Mouse (Mus musculus): Measurements from ENCODE around the gene Polr2j.

Gene Polr2j

GRCm38 (mm10) chr5:136115891-136116783, at the start of gene Polr2j:
Gene Polr2j, plus strand, starts transcription at chr5:136116631.
- CTCF ChIA-PET, result interaction anchor here (0.6 to 4.1 kb wide), 20 partner anchors 9 to 215 kb away, joined by 3 to 53 read pairs (median 3); partner anchors contain the start of gene Zp3 (in 1 of the 4)
- POLR2A ChIA-PET, result interaction anchor here (0.6 to 4.7 kb wide), 42 partner anchors 9 to 338 kb away, joined by 3 to 39 read pairs (median 4); partner anchors contain the start of genes Mdh2 (in 2 of the 4), Styxl1 (in 2 of the 4), Dtx2 (in 1 of the 4) and Hspb1 (in 1 of the 4)

- CTCF ChIA-PET, result interaction anchor here in 3 of 4 experiments (0.6 to 1.3 kb wide), 12 partner anchors 9 to 682 kb away, joined by 3 to 6 read pairs (median 3); no protein-coding TSS in a partner anchor
- POLR2A ChIA-PET, result interaction anchor here in 3 of 4 experiments (0.6 to 1.3 kb wide), 6 partner anchors 11 to 1661 kb away, joined by 3 to 4 read pairs (median 4); partner anchors contain the start of gene Rasa4 (in 1 of the 3)
Measured at GRCm38 (mm10) chr5:136069411-136069810, 47.0 kb upstream of the Polr2j start.

GRCm38 (mm10) chr5:136073051-136073450, 43.4 kb upstream of the Polr2j start:
- CTCF ChIA-PET, result interaction anchor here in 2 of 4 experiments (0.9 to 1.2 kb wide), 5 partner anchors 9 to 218 kb away, joined by 3 to 4 read pairs (median 3); no protein-coding TSS in a partner anchor
- POLR2A ChIA-PET, result interaction anchor here in 3 of 4 experiments (0.6 to 1.2 kb wide), 11 partner anchors 9 to 186 kb away, joined by 3 to 5 read pairs (median 3); partner anchors contain the start of genes Rasa4 (in 3 of the 3), Dtx2 (in 1 of the 3) and Hspb1 (in 1 of the 3)

- ChIA-PET CTCF (interaction anchor here in 3 of 4 experiments (0.6 to 1.5 kb wide), 7 partner anchors 9 to 218 kb away, joined by 3 to 4 read pairs (median 3); no protein-coding TSS in a partner anchor), POLR2A (interaction anchor here in 3 of 4 experiments (0.6 to 1.2 kb wide), 11 partner anchors 10 to 692 kb away, joined by 3 to 5 read pairs (median 3); partner anchors contain the start of genes Rasa4 (in 3 of the 3), Dtx2 (in 1 of the 3) and Hspb1 (in 1 of the 3))
Measured at GRCm38 (mm10) chr5:136073526-136073925, 42.9 kb upstream of the Polr2j start.

- ChIA-PET POLR2A (interaction anchor here in 1 of 4 experiments (0.9 to 1.7 kb wide), 2 partner anchors 11 to 76 kb away, joined by 3 to 6 read pairs; no protein-coding TSS in a partner anchor), CTCF (interaction anchor here in 1 of 4 experiments (0.7 kb wide), 1 partner anchor 10 kb away, joined by 3 read pairs; no protein-coding TSS in a partner anchor)
Measured at GRCm38 (mm10) chr5:136075076-136075475, 41.4 kb upstream of the Polr2j start.

GRCm38 (mm10) chr5:136076284-136076683, 40.1 kb upstream of the Polr2j start:
- POLR2A ChIA-PET, result interaction anchor here in 3 of 4 experiments (0.7 to 1.7 kb wide), 7 partner anchors 9 to 173 kb away, joined by 3 to 6 read pairs (median 3); partner anchors contain the start of gene Ywhag (in 1 of the 3)
- CTCF ChIA-PET, result interaction anchor here in 2 of 4 experiments (0.5 to 0.9 kb wide), 4 partner anchors 8 to 124 kb away, joined by 3 read pairs; no protein-coding TSS in a partner anchor

- CTCF ChIA-PET, result interaction anchor here in 2 of 4 experiments (0.5 to 0.9 kb wide), 3 partner anchors 15 to 45 kb away, joined by 3 read pairs; no protein-coding TSS in a partner anchor
Measured at GRCm38 (mm10) chr5:136077001-136077550, 39.4 kb upstream of the Polr2j start.

GRCm38 (mm10) chr5:136078136-136078535, 38.3 kb upstream of the Polr2j start:
- POLR2A ChIA-PET, result no interaction called here

More at GRCm38 (mm10) chr5:136077001-136077550, 39.4 kb upstream of the Polr2j start:
- POLR2A ChIA-PET, result interaction anchor here (0.5 to 1.3 kb wide), 5 partner anchors 9 to 174 kb away, joined by 3 to 5 read pairs (median 3); partner anchors contain the start of genes Dtx2 (in 1 of the 4) and Ywhag (in 1 of the 4)

GRCm38 (mm10) chr5:136082345-136082744, 34.1 kb upstream of the Polr2j start:
- CTCF ChIA-PET, result interaction anchor here in 3 of 4 experiments (0.5 to 1.8 kb wide), 12 partner anchors 11 to 272 kb away, joined by 3 to 7 read pairs (median 3); partner anchors contain the start of genes Dtx2 (in 1 of the 3) and Polr2j (in 1 of the 3)
- POLR2A ChIA-PET, result interaction anchor here in 3 of 4 experiments (0.7 to 2.5 kb wide), 6 partner anchors 13 to 120 kb away, joined by 3 to 9 read pairs (median 4); no protein-coding TSS in a partner anchor

More at GRCm38 (mm10) chr5:136078136-136078535, 38.3 kb upstream of the Polr2j start:
- CTCF ChIA-PET, result interaction anchor here in 2 of 4 experiments (0.7 to 1.6 kb wide), 2 partner anchors 14 to 29 kb away, joined by 3 read pairs; no protein-coding TSS in a partner anchor

- ChIA-PET POLR2A (interaction anchor here in 3 of 4 experiments (0.6 to 2.8 kb wide), 23 partner anchors 10 to 1979 kb away, joined by 3 to 15 read pairs (median 4); partner anchors contain the start of genes Dtx2 (in 1 of the 3), Hspb1 (in 1 of the 3), Polr2j (in 1 of the 3) and Ywhag (in 1 of the 3)), CTCF (interaction anchor here in 3 of 4 experiments (0.6 to 1.8 kb wide), 21 partner anchors 9 to 676 kb away, joined by 3 to 11 read pairs (median 4); partner anchors contain the start of genes Dtx2 (in 1 of the 3) and Zp3 (in 1 of the 3))
Measured at GRCm38 (mm10) chr5:136083669-136084107, 32.7 kb upstream of the Polr2j start, which contains the start of gene Rasa4. Gene Rasa4, plus strand, starts transcription at chr5:136083916.

- POLR2A ChIA-PET, result interaction anchor here in 3 of 4 experiments (0.5 to 2.8 kb wide), 27 partner anchors 10 to 1979 kb away, joined by 3 to 15 read pairs (median 3); partner anchors contain the start of genes Dtx2 (in 1 of the 3), Hspb1 (in 1 of the 3), Polr2j (in 1 of the 3) and Prkrip1 (in 1 of the 3)
- CTCF ChIA-PET, result interaction anchor here in 3 of 4 experiments (0.6 to 1.8 kb wide), 21 partner anchors 8 to 675 kb away, joined by 3 to 11 read pairs (median 4); partner anchors contain the start of genes Dtx2 (in 1 of the 3) and Zp3 (in 1 of the 3)
Measured at GRCm38 (mm10) chr5:136084144-136084881, 32.1 kb upstream of the Polr2j start.

GRCm38 (mm10) chr5:136084891-136085651, 31.4 kb upstream of the Polr2j start:
- CTCF ChIA-PET, result interaction anchor here (0.6 to 1.5 kb wide), 7 partner anchors 9 to 103 kb away, joined by 3 to 8 read pairs (median 3); no protein-coding TSS in a partner anchor
- POLR2A ChIA-PET, result interaction anchor here in 3 of 4 experiments (0.5 to 2.8 kb wide), 10 partner anchors 9 to 1766 kb away, joined by 3 to 15 read pairs (median 4); partner anchors contain the start of genes Dtx2 (in 1 of the 3) and Prkrip1 (in 1 of the 3)

GRCm38 (mm10) chr5:136086290-136086689, 30.1 kb upstream of the Polr2j start:
- CTCF ChIA-PET, result interaction anchor here in 2 of 4 experiments (0.5 to 0.9 kb wide), 2 partner anchors 20 kb away, joined by 3 to 6 read pairs; no protein-coding TSS in a partner anchor
- POLR2A ChIA-PET, result interaction anchor here in 3 of 4 experiments (0.5 to 1.9 kb wide), 5 partner anchors 10 to 150 kb away, joined by 4 to 7 read pairs (median 5); partner anchors contain the start of gene Dtx2 (in 1 of the 3)

- ChIA-PET CTCF (interaction anchor here (0.5 to 3.0 kb wide), 21 partner anchors 9 to 289 kb away, joined by 3 to 18 read pairs (median 4); no protein-coding TSS in a partner anchor), POLR2A (interaction anchor here in 2 of 4 experiments (0.5 to 1.5 kb wide), 8 partner anchors 11 to 831 kb away, joined by 3 to 5 read pairs (median 3); partner anchors contain the start of gene Dtx2 (in 1 of the 2))
Measured at GRCm38 (mm10) chr5:136088821-136089575, 27.4 kb upstream of the Polr2j start.

All from embryonic stem cell, embryonic (primary cell).